Mouse (Mus musculus) myocyte (in vitro differentiated cells): ENCODE data around the gene Olfr1378. TPM values are rescaled to one million over a fixed set of nuclear protein-coding genes. Genes with fewer than 3 reads are reported as not detected.

Source experiments
- H3K27me3 ChIP-seq: one replicate; pipeline ENCODE4 v1.6.1; 2011; ENCODE audit not compliant: control insufficient read depth, insufficient read depth, insufficient read length
- H3K36me3 ChIP-seq: one replicate; pipeline ENCODE4 v1.6.1; 2011; ENCODE audit not compliant: control insufficient read depth, insufficient read depth
- H3K4me2 ChIP-seq: one replicate; pipeline ENCODE4 v1.6.1; 2011; ENCODE audit warnings: low read depth, control low read depth
- H3K4me3 ChIP-seq: one replicate; pipeline ENCODE4 v1.5.1; 2011; ENCODE audit warnings: mild to moderate bottlenecking, control low read depth, moderate library complexity
- H3K79me2 ChIP-seq: one replicate; pipeline ENCODE4 v1.6.1; 2011; ENCODE audit not compliant: control insufficient read depth, insufficient read depth
- H3ac ChIP-seq: one replicate; pipeline ENCODE4 v1.6.1; 2011; ENCODE audit not compliant: control insufficient read depth, insufficient read length
- CEBPB ChIP-seq: IDR thresholded peaks from 2 replicates; pipeline ENCODE4 v1.6.1; 2011; ENCODE audit warnings: mild to moderate bottlenecking, moderate library complexity; ENCODE audit not compliant: poor library complexity, insufficient read depth, severe bottlenecking
- E2F4 ChIP-seq: IDR thresholded peaks from one replicate; pipeline ENCODE4 v1.6.1; 2011; ENCODE audit warnings: mild to moderate bottlenecking, control low read depth, moderate library complexity; ENCODE audit not compliant: insufficient read depth
- MAX ChIP-seq: IDR thresholded peaks from one replicate; pipeline ENCODE4 v1.6.1; 2011; ENCODE audit warnings: low read depth, mild to moderate bottlenecking, control low read depth
- MYOD1 ChIP-seq, 3 experiments: IDR thresholded peaks; one replicate each; pipeline ENCODE4 v1.6.1; 2011; ENCODE audit warnings: control low read depth in 2 of 3, low read depth in 2 of 3, mild to moderate bottlenecking in 2 of 3, moderate library complexity in 1 of 3; ENCODE audit not compliant: insufficient read length in 2 of 3, control insufficient read depth in 1 of 3
- MYOG ChIP-seq, 3 experiments: IDR thresholded peaks; one replicate each; pipeline ENCODE4 v1.6.1; 2011; ENCODE audit warnings: control low read depth in 2 of 3, low read depth in 2 of 3, mild to moderate bottlenecking in 2 of 3; ENCODE audit not compliant: insufficient read length in 2 of 3, control insufficient read depth in 1 of 3, insufficient read depth in 1 of 3
- POLR2A ChIP-seq: IDR thresholded peaks from one replicate; pipeline ENCODE4 v1.6.1; 2011; ENCODE audit warnings: low read depth, mild to moderate bottlenecking, control low read depth, moderate library complexity; ENCODE audit not compliant: insufficient read length
- POLR2AphosphoS2 ChIP-seq: IDR thresholded peaks from one replicate; pipeline ENCODE4 v1.6.1; 2011; ENCODE audit warnings: low read depth, control low read depth; ENCODE audit not compliant: insufficient read length
- REST ChIP-seq: IDR thresholded peaks from one replicate; pipeline ENCODE4 v1.6.1; 2011; ENCODE audit warnings: mild to moderate bottlenecking, control low read depth, moderate library complexity; ENCODE audit not compliant: insufficient read depth, insufficient read length
- SRF ChIP-seq: IDR thresholded peaks from one replicate; pipeline ENCODE4 v1.6.1; 2011; ENCODE audit warnings: low read depth; ENCODE audit not compliant: control insufficient read depth, insufficient read length
- TCF12 ChIP-seq: IDR thresholded peaks from one replicate; pipeline ENCODE4 v1.6.1; 2011; ENCODE audit warnings: mild to moderate bottlenecking, control low read depth; ENCODE audit not compliant: poor library complexity, insufficient read depth, severe bottlenecking
- TCF3 ChIP-seq: IDR thresholded peaks from one replicate; pipeline ENCODE4 v1.6.1; 2011; ENCODE audit warnings: low read depth, control low read depth; ENCODE audit not compliant: insufficient read length
- USF1 ChIP-seq: IDR thresholded peaks from one replicate; pipeline ENCODE4 v1.6.1; 2011; ENCODE audit warnings: low read depth, mild to moderate bottlenecking, control low read depth, moderate library complexity
- polyA plus RNA-seq: library from polyadenylated mRNA; unstranded; fragments of >200 nt; fragmentation: generic; extraction: Trizol; gene quantifications from one replicate; pipeline ENCODE4 v1.2.1, GENCODE M21; 2012; ENCODE audit warnings: missing spikeins

Olfr1378 gene
- polyA plus RNA-seq, 1 experiment, result not detected

DNA sequence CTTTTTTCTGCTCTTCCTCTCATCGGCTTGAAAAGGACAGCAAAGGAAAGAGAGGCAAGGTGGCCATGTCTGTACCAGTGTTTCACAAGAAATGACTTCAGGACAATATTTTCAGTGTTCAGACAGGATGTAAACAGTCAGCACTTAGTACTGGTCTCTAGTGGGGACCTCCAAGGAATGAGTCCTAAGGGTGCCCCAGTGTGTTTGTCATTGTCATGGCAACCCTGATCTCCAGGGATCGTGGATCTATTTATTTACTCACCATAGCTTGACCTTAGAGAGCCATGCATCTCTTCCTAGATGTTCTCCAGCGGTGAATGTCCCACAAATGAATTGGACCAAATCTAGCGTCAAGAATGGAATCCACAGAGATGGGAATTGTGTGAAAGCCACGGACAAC lies 37.0 kb downstream of the Olfr1378 start, which contains the start of gene Olfr51:
Olfr51 (plus strand) TSS at position 301 of the 400 bp plus-strand sequence.
- Histone ChIP-seq H3K4me3 (no peak within 1 kb of the TSS), H3K36me3 (no peaks in the 10 kb centered on the region)

DNA sequence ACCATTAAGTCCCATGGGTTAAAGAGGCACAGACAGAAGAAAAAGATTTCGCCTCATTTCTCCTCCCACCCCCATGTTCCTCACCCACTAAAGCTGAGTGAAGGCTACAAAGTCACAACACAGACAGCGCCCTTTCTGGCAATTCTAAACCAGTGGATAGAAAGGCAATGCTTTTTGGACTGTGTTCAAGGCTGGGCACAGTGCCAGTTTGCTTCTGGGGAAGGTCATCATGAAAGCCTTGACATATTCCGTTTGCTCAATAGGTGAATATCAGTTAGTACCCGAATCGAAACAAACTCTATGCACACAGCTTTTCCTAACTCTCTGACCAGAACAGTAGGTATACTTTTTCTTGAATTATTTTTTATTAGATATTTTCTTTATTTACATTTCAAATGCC lies 45.5 kb downstream of the Olfr1378 start:
- H3K36me3 ChIP-seq, result no peaks in the 10 kb centered on the region
- no peak overlapping the region for H3K4me3 ChIP-seq
- H3K79me2 ChIP-seq, result no peaks in the 10 kb centered on the region
- no peaks in the 10 kb centered on the region for H3K27me3 ChIP-seq
- TF ChIP-seq MYOD1 (IDR thresholded peaks at IDR 0.05; ENCODE audit: control insufficient read depth in 1 of 3, insufficient read length in 2 of 3, low read depth in 2 of 3) (no peak), POLR2AphosphoS2 (no peak), MAX (no peak), TCF12 (no peak), POLR2A (no peak), SRF (no peak), CEBPB (no peak), TCF3 (no peak), USF1 (no peak), REST (no peak), E2F4 (no peak), MYOG (IDR thresholded peaks at IDR 0.05; ENCODE audit: control insufficient read depth in 1 of 3, insufficient read depth in 1 of 3, insufficient read length in 2 of 3, low read depth in 2 of 3) (no peak)
- no peak overlapping the region for H3K4me2 ChIP-seq
- H3ac ChIP-seq, result no peak overlapping the region

More for the DNA sequence above, 37.0 kb downstream of the Olfr1378 start, which contains the start of gene Olfr51:
- Histone ChIP-seq H3ac (no peak within 1 kb of the TSS), H3K4me2 (no peak within 1 kb of the TSS), H3K27me3 (no peaks in the 10 kb centered on the region), H3K79me2 (no peaks in the 10 kb centered on the region)
- no peak for TF ChIP-seq POLR2AphosphoS2
- TF ChIP-seq REST, result no peak
- TF ChIP-seq TCF12, result no peak

DNA sequence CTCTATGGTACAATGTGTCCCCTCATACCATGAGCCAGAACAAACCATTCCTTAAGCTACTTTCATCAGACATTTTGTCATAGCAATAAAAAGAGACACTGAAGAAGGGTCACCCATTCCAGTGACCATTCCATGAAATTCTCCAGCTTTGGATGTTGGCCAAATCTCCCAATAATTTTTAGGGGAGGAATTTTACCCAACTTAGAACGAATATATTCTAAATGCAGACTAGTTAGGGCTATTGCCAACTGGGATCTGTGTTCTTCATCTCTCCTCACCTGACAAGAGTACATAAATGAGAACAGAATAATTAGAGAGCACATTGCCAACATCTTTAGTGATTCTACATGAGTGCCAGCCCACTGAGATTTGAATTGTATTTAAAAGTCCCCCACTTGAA lies 47.6 kb downstream of the Olfr1378 start, which contains the start of gene Olfr54:
Olfr54 (plus strand) TSS at position 301 of the 400 bp plus-strand sequence.
- Histone ChIP-seq H3K79me2 (no peaks in the 10 kb centered on the region), H3K4me3 (no peak within 1 kb of the TSS), H3K36me3 (no peaks in the 10 kb centered on the region), H3ac (no peak within 1 kb of the TSS), H3K4me2 (no peak within 1 kb of the TSS), H3K27me3 (no peaks in the 10 kb centered on the region)
- no peak for TF ChIP-seq POLR2AphosphoS2
- no peak for TF ChIP-seq POLR2A

DNA sequence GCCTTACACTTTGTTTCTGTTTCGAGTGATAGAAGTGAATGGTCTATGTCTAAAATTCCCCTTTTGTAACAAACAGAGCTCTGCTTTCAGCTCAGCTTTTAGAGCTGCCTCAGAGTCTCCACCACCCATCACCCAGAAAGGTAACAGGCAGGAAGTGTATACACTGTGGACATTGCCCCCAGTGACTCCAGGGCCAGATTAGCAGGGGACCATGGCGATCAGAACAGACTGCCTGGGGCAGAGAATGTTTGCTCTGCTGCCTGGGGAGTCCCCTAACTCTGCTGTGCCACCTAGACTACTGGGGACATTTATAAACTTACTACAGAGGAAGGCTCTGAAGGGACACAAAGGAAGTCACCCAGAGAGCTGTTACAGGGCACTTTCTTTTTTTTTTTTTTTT lies 50.0 kb downstream of the Olfr1378 start:
- no peak for TF ChIP-seq SRF
- no peak for TF ChIP-seq E2F4
- no peak for TF ChIP-seq POLR2AphosphoS2
- no peak overlapping the region for H3K4me3 ChIP-seq

More for the DNA sequence above, 50.0 kb downstream of the Olfr1378 start:
- H3K4me2 ChIP-seq, result no peak overlapping the region
- H3ac ChIP-seq, result no peak overlapping the region
- no peaks in the 10 kb centered on the region for H3K27me3 ChIP-seq
- H3K36me3 ChIP-seq, result no peaks in the 10 kb centered on the region
- no peaks in the 10 kb centered on the region for H3K79me2 ChIP-seq

Other genes with a start within 250 kb of the Olfr1378 start
- 1.6 TPM for gene Zfp354c, start 138.8 kb upstream of the Olfr1378 start, polyA plus RNA-seq
- not detected for gene Zfp879, start 125.0 kb upstream of the Olfr1378 start, polyA plus RNA-seq
- gene Grm6, start 115.8 kb upstream of the Olfr1378 start, polyA plus RNA-seq, result not detected
- 0.13 TPM for gene Zfp454, start 78.9 kb upstream of the Olfr1378 start, polyA plus RNA-seq
- gene Zfp2, start 50.4 kb upstream of the Olfr1378 start, polyA plus RNA-seq, result 1.3 TPM
- 0.13 TPM for gene Zfp354b, start 34.9 kb upstream of the Olfr1378 start, polyA plus RNA-seq
- gene 4933414I15Rik, start 22.8 kb upstream of the Olfr1378 start, polyA plus RNA-seq, result not detected
- not detected for gene Prop1, start 12.8 kb upstream of the Olfr1378 start, polyA plus RNA-seq
- gene Olfr1377, start 15.4 kb downstream of the Olfr1378 start, polyA plus RNA-seq, result not detected
- not detected for gene Olfr51, start 37.1 kb downstream of the Olfr1378 start, polyA plus RNA-seq
- not detected for gene Olfr54, start 47.7 kb downstream of the Olfr1378 start, polyA plus RNA-seq
- not detected for gene Olfr1375, start 81.6 kb downstream of the Olfr1378 start, polyA plus RNA-seq
- 0.95 TPM for gene Zfp354a, start 92.7 kb downstream of the Olfr1378 start, polyA plus RNA-seq